Mouse (Mus musculus): ENCODE data around the gene Nagpa.
A peak's percentile ranks its signal among the peaks of the same experiment; 100 is the strongest.

Gene Nagpa

DNA sequence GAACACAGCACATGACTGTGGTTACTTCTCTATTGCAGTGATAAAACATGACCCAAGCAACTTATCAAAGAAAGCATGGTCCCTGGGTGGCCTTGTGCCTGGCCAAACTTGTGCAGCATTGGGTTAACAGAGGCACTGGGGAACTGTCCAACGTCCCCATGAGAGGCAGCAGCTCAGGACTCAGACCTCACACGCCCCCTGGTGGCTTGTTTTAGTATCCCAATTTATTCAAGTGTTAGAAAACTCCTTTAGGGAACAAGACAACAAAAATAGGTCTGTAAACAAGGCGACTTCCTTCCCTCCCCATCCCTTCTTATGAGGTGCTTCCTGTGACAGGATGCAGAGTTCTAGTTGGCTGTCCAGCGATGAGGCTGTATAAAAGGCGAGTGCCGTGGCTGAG lies 8.7 kb downstream of the Nagpa start:
- peak; percentile 77 for DNase-seq (ENCODE audit: low read depth, low spot score)

DNA sequence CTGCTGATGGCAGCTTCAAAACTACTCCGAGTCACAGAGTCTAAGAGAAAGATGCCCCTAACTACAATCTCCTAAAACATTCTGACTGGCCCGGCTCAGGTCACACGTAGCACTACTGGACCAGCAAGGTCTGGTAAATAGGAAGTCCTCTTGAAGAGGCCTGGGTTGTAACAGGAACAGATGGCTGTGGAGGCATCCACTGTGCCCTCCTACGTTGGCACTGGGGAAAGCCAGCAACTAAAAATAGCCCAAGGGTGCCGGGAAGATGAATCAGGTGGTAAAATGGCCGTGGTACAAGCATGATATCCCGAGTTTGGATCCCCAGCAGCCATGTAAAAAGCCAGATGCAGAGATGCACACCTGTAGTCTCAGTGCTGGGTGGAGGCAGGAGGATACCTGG lies 17.6 kb downstream of the Nagpa start:
- DNase-seq (ENCODE audit: low read depth, low spot score): no peak

DNA sequence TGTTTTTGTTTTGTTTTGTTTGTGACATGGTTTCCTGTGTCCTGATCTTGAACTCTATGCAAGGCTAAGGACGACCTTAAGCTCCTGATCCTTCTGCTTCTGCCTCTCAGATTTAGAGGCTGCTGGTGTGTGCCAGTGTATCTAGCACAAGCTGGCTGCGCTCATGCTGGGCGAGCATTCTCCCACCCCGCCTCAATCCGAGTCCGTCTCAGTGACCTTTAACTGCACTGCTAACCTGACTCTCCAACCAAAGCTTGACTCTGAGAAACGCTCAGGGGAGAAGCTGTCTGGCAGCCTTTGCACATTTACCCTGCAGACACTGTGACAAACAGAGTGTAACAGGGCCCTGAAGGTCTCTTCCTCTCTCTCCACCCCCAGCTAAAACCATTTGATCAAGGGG lies 18.1 kb downstream of the Nagpa start:
- no peak for DNase-seq (ENCODE audit: low read depth, low spot score)

DNA sequence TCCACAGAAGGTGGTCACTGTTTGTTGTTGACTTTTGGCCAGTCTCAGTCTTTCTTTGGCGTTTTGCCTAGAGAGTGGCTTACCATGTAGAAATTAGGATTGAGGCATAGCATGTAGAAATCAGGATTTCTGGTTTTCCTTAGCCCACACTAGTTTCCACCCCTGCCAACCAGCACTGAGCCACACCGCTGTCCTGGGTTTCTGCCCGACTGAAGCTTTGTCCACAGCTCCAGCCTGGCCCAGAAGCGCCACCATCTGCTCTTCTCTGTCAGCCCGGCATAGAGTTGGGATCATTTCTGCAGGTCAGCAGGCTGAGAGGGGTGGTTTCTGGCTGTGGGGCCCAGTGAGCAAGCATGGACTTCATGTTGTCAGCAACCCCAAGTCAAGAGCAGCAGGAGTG lies 18.9 kb downstream of the Nagpa start:
- DNase-seq (ENCODE audit: low read depth, low spot score): no peak

DNA sequence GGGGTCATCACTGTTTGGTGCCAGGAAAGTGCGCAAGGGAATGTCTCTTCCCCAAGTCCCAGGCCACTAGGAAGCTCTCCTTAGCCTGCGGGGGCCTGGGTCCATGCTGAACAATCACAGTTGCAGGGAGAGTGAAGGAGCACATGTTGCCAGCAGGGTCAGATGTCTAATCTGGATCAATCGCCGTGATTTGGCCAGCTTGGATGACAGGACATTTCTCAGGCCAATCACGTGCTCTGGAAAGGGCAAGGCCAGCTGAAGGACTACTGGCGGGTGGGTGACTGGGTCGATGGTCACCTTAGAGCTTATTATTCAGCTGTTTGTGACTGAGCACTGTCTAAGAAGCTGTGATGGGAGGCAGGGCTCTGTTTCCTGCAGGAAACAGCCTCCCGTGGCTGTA lies 19.7 kb downstream of the Nagpa start:
- no peak for DNase-seq (ENCODE audit: low read depth, low spot score)

DNA sequence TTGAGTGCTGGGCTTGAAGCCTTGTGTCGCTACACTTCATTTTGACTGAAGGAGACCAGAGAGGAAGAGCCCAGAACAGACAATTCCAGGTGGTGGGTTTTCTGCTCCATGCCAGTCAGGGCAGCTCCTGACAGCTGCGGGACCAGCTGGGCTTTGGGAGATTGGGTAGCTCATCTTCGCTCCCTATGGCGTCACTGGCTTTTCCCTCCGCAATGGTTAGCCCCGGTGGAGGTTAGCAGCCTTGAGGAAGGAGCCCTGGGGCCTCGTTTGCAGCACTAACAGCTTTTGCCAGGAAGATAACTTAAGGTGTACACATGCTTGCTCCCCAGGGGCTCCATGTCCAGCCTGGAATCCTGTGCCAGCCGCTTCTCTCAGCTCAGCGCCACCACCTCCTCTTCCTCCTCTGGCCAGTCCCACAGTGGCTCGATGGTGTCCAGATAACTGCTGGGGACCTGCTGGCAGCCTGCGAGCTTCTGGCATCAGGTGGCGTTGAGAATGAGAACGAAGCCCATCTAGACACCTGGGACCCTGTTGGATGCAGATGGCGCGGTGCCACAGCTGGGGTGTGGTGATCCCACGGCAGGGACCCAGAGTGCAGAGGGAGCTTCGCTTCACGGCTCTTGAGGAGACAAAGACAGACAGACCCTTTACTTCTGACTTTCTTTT lies 20.4 kb downstream of the Nagpa start:
- no peak for DNase-seq (ENCODE audit: low read depth, low spot score)

DNA sequence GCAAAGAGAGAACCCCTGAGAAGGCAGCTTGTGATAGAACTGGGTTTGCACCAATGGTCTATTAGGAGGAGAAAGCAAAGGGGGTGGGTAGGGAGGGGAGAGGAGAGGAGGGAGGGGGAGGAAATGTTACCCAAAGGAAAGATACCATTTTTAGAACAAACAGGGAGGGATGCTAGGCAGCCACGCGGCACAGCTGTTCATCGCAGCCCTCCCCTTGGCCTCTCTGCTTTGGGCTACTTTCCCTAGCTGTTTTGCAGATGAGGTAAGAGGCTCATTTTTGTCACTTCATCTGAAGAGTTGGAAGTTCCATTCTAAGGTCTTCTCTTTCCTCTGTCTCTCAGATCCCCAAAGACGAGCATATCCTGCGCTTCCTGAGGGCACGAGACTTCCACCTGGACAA lies 31.2 kb downstream of the Nagpa start:
- DNase-seq (ENCODE audit: low read depth, low spot score): no peak

DNA sequence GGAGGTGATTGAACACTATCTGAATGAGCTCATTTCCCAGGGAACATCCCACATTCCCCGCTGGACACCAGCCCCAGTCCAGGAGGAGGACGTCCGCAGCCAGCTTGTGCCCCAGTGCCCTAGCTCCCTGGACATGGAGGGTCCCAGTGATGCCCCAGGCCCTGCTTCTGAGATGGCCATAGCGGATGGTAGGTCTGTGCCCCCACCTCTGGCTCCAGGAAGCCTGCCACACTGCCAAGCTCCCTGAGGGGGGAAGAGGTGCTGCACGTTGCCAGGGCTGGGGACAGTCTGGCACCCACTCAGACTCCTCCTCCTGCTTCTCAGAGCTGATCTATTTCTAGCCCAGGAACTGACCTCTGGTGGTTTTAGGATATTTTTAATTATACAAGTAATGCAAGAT lies 35.0 kb downstream of the Nagpa start:
- no peak for DNase-seq (ENCODE audit: low read depth, low spot score)

DNA sequence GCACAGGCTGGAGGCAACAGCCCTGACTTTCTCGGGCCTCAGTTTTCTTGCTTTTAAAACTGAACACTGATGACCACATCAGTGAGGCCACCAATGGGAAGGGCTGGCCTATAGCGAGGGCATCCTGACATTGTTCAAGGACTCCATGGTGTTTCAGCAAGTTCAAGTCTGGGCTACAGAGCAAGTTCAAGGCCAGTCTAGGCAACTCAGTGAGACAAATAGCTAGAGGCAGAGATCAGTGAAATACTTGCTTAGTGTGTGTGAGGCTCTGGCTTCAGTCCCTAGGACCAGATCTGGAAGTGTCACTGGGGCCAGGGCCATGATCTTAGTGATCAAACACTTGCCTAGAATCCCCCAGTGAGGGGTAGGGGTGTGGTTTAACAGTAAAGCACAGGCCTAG lies 35.8 kb downstream of the Nagpa start:
- no peak for DNase-seq (ENCODE audit: low read depth, low spot score)

DNA sequence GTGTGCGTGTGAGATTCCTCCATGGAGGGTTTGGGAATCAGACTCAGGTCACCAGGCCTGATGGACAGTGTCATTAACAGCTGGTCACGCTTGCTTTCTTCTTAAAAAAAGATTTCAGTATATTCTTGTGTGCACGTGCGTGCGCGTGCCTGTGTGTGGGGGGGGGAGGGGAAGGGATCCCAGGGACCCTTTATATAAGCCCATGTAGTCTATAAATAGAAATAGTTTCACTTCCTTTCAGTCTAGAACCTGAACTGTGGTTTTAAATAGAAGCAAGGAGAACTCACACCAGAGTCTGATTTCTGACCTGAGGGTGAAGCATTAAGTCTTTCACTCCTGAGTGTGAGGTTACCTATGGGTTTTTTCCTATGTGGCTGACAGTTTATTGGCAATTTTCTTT lies 39.5 kb downstream of the Nagpa start:
- no peak for DNase-seq (ENCODE audit: low read depth, low spot score)

DNA sequence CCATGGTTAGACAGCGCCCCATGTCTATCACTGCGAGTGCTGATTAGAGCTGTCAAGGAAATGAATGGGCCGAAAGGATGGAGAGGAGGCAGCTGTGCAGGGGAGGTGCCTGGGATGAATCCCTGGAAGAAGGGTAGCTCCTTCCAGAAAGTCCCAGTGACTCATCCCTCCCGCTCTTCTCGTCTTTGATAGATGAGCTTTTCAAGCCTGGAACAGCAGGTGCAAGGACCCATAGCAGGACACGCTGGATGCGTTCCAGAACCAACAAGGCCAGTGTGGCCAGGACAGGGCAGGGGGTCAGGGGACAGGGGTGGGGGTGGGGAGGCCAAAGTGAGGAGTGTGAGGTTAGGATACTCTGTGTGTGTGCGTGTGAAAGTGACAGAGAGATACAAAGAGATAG lies 44.6 kb downstream of the Nagpa start:
- DNase-seq (ENCODE audit: low read depth, low spot score): no peak

DNA sequence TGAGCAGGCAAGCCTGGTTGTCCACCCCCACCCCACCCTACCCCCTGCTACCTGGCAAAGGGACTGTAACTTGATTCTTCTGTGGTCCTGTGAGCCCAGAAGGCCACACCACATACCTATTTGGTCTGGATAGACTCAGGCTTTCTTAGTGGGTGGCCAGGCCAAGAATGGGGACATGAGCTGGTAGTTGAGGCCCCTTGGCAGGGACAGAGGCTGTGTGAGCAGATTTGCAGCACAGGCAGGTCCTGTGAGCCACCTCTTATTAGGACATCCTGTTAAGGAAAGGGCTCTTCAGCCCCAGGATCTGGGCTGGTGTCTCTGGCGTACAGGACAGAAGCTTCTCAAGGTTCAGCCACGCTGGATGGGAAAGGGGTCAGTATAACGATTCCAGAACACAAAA lies 46.7 kb downstream of the Nagpa start:
- DNase-seq (ENCODE audit: low read depth, low spot score): no peak

DNA sequence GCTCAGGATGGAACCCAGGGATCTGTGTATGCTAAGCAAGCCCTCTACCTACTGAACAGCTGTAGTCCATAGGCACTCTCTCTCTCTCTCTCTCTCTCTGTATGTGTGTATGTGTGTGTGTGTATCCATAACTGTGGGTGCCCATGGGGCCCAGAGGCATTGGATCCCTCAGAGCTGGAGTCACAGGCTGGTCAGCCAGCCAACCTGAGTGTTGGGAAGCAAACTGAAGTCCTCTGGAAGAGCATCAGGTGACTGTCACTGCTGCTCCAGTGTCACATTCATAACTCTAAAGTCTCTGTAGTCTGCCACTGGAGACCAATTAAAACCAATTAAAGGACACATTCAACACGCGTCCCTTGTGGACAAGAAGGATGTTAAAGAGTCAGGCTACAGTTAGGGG lies 47.3 kb downstream of the Nagpa start:
- no peak for DNase-seq (ENCODE audit: low read depth, low spot score)

DNA sequence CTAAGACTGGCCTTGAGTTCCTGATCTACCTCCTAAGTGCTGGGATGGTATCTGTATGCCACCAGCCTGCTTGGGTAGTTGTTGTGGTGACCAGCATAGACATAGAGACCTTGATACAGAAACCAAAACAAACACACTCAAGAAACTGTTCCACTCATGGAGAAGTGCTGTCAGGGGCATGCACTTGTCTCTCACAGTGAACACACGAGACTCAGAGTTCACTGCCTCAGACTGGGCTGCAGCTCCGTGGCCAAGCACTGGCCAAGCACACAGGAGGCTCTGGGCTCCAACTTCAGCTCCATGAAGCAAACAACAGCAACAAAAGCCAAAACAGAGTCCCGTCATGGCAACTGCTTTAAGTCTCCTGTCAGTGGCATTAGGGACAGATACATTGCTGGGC lies 48.8 kb downstream of the Nagpa start:
- no peak for DNase-seq (ENCODE audit: low read depth, low spot score)

DNA sequence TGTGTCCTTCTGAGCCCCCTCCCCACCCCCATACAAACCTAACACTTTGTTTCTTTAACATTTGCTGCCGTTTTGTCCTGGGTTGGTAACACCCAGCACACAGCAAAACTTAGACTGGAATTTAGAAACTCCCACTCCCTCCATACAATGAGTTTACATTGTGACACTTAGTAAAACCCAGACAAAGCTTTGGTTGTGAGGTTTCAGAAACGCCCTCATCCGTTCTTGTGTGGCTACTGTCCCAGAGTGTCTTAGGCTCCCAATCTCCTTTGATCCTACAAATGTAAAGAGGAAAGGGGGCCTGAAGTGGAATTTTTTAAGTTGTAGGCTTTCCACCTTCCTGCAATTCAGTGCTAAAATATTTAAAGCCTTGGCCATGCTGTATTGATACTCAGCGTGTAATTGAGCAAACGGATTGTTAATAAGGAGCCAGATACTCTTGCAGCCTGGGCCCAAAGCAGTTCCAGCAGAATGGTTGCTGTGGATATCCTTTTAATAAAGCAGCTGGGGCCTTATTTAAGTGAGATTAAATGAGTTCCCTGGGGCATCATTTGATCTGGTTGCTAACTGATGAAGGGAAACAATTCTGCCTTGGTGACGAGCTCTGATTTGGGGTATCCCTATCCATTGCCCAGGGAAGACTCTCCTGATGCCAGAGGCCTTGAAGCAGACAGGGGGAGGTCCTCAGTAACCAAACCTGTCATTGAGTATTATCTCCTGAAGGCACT lies 50.3 kb downstream of the Nagpa start:
- DNase-seq (ENCODE audit: low read depth, low spot score): no peak

DNA sequence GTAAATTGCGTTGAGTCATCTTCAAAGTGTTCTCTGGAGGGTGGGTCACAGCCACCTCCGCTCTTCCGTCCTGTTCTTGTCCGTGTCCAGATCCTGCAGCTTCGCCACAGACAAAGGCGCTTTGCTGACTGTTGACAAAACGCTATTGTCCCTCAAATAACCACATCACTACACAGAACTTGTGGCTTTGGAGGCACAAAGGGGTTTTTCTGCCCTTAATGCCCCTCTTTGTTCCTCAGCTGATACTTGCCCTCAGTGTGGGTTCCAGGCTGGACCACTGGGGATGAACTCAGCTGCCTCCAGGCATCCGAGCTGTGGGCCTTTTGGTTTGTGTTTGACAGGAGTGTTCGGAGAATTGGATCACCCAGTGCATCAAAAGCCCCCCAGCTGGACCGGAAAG lies 53.3 kb downstream of the Nagpa start:
- no peak for DNase-seq (ENCODE audit: low read depth, low spot score)

DNA sequence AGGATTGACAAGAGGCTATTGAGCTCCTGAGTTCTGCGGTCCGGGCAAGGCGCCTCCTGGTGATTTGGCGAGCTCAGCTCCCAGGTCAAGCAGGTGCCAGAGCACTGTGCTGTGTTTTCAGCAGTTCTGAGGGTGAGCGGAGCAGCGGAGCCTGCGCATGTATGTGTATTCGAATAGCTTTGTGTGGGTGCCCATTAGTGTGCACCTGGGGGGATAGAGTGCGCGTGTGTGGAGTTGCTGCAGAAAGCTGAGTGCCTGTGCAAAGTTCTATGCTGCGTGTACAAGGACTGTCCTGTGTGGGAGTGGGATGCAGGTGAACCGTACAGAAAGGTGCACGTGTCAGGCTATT lies 56.8 kb downstream of the Nagpa start, which contains the start of gene Sec14l5:
Sec14l5 (plus strand) TSS at position 73 of the 349 bp plus-strand sequence.
- DNase-seq (ENCODE audit: low read depth, low spot score): no peak

DNA sequence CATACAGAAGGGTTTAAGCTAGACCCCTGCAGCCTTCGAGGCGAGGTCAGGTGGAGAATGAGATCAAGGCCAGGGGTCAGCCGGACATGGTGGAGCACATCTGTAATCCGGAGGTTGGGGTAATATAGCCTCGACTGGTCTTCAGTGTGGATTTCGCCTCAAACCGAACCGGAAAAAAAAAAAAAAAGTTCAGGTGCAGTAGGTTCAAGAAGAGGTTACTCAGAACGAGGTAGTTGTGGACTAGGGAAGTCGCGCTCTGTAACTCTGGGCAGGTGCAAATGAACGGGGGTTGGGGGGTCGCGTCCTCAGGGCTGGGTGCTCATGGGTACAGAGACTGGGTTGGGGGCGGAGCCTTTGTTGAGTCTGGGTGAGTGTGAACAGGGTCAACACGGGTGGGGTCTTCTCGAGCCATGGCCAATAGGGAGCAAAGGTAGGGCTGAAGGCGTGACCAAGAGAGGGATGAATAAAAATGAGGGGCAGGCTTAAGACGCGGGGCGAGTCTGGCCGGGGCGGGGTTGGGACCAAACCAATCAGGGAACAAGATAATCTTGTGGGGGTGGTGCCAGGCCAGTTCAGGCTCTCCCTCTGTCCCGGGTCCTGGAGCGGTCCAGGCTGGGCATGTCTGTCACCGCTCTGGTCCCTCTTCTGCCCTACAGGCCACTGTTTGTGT lies 57.3 kb downstream of the Nagpa start:
- peak; percentile 95 for DNase-seq (ENCODE audit: low read depth, low spot score)

DNA sequence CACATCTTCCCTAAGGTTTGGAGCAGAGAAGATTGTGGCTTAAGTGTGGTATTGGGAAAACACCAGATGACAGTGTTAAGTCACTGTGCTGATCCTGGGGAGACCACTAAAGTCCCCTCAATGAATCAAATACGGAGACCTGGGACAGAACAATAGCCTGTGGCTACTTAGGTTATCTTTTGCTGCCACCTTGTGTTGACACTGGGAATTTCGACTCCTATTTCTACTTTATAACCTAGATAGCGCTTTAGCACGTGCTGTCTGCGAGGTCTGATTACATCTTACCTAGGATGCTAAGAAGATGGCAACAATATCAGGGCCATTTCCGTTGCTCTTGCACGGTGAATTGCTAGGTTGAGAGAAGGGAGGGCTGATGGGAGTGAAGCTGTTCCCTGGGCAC lies 58.2 kb downstream of the Nagpa start:
- DNase-seq (ENCODE audit: low read depth, low spot score): peak; percentile 84
